Mouse (Mus musculus): Measurements from ENCODE around the gene Xdh.

DNA sequence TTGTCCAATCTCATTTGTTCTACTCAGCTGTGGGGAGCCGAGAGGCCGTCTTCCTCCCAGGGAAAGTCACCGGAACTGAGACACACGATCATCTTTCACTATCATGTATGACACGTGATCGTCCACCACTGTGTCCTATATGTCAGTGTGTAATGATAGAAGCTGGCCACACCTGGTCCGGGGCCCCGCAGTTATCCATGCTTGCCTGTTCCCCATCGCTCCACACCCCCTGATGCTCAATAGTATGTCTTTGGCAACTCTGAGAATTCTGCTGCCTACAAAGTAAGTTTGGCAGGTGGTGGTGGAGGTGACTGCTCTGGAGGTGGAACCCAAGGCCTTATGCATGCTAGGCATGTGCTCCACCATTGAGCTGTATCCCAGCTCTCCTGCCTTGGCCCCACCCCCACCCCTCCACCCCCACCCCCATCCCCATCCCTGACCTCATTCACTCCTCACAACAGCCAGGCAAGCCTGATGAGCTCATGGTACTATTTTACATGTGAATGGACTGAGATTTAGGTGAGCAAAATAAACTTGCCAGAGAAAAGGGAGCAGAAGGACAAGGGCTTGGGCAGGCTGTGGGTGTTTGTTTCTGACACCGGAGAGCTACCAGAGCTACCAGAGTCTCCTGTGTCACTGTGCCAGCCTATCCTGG, 70.6 kb downstream of the Xdh start:
- TF ChIP-seq CTCF (IDR thresholded peaks at IDR 0.05; ENCODE audit: borderline replicate concordance, insufficient read depth, low read depth, low read length) (no peak), POLR2A (IDR thresholded peaks at IDR 0.05; ENCODE audit: borderline replicate concordance, insufficient read depth, low read length) (no peak)

Measured in cerebellum, adult 2 months (tissue).